Mouse (Mus musculus) forebrain, embryonic 16.5 days (tissue): Measurements from ENCODE around the gene Klrb1a. TPM values are rescaled to one million over a fixed set of nuclear protein-coding genes. Genes with fewer than 3 reads are reported as not detected.

Experiments
- ATAC-seq: fragments of 200-750 bp; cut with Nextera tagmentation; 2 replicates; pipeline ENCODE4 v1.8.0; 2017; ENCODE audit warnings: mild to moderate bottlenecking, moderate library complexity
- H3K27ac ChIP-seq: fragments of 300-500 bp; sonication (generic); 2 replicates; pipeline ENCODE4 v1.5.1; 2014; ENCODE audit warnings: low read length, control low read depth
- H3K27me3 ChIP-seq: fragments of 300-500 bp; sonication (generic); replicated peaks from 2 replicates; pipeline ENCODE4 v1.6.1; 2014; ENCODE audit warnings: low read length; ENCODE audit not compliant: control insufficient read depth, insufficient read depth
- H3K36me3 ChIP-seq: fragments of 300-500 bp; sonication (generic); 2 replicates; pipeline ENCODE4 v1.6.1; 2014; ENCODE audit not compliant: control insufficient read depth, insufficient read depth
- H3K4me1 ChIP-seq: fragments of 300-500 bp; sonication (generic); replicated peaks from 2 replicates; pipeline ENCODE4 v1.6.1; 2014; ENCODE audit warnings: low read length; ENCODE audit not compliant: control insufficient read depth, insufficient read depth
- H3K4me2 ChIP-seq: fragments of 300-500 bp; sonication (generic); 2 replicates; pipeline ENCODE4 v1.6.1; 2014; ENCODE audit warnings: mild to moderate bottlenecking, low read length, control low read depth
- H3K4me3 ChIP-seq: fragments of 300-500 bp; sonication (generic); replicated peaks from 2 replicates; pipeline ENCODE4 v1.5.1; 2014; ENCODE audit warnings: mild to moderate bottlenecking, low read length, control low read depth
- H3K9ac ChIP-seq: fragments of 300-500 bp; sonication (generic); replicated peaks from 2 replicates; pipeline ENCODE4 v1.6.1; 2014; ENCODE audit warnings: low read depth, low read length, control low read depth
- H3K9me3 ChIP-seq: fragments of 300-500 bp; sonication (generic); 2 replicates; pipeline ENCODE4 v1.6.1; 2016; ENCODE audit warnings: low read length; ENCODE audit not compliant: control insufficient read depth
- whole genome bisulfite sequencing: fragments of 180-500 bp; shearing (Covaris S2); extraction: QIAGEN DNeasy Blood & Tissue Kit; methylation state at CpG from one replicate; pipeline ENCODE4 v1.1.7; 2014; 5-methylcytosine and 5-hydroxymethylcytosine counted together
- polyA plus RNA-seq: library from polyadenylated mRNA; unstranded; fragments of >200 nt; fragmentation: Nextera tagmentation; extraction: Ambion mirVana; gene quantifications from 2 replicates; pipeline ENCODE4 v1.2.1, GENCODE M21; 2015

The Klrb1a gene
- polyA plus RNA-seq, 1 experiment from 2014 or later, result not detected

- ATAC-seq, result peak; percentile 65
- Histone ChIP-seq H3K27ac (no peak overlapping the region), H3K4me3 (no peak overlapping the region), H3K9me3 (no peaks in the 10 kb centered on the region), H3K4me1 (no peaks in the 10 kb centered on the region), H3K9ac (no peak overlapping the region), H3K27me3 (no peaks in the 10 kb centered on the region), H3K36me3 (no peaks in the 10 kb centered on the region), H3K4me2 (no peak overlapping the region)
- WGBS, result 52% methylated on average over 11 of the region's 11 CpGs
Observed at GRCm38 (mm10) chr6:128585642-128586245, 37.6 kb downstream of the Klrb1a start.

GRCm38 (mm10) chr6:128584070-128584660 is 39.2 kb downstream of the Klrb1a start:
- H3K27ac ChIP-seq, result no peak overlapping the region
- ATAC-seq, result no peak
- no peaks in the 10 kb centered on the region for H3K9me3 ChIP-seq
- WGBS, result 25% methylated on average over 10 of the region's 10 CpGs
- no peak overlapping the region for H3K4me3 ChIP-seq
- no peaks in the 10 kb centered on the region for H3K36me3 ChIP-seq
- H3K4me1 ChIP-seq, result no peaks in the 10 kb centered on the region
- no peak overlapping the region for H3K9ac ChIP-seq
- no peak overlapping the region for H3K4me2 ChIP-seq
- no peaks in the 10 kb centered on the region for H3K27me3 ChIP-seq

GRCm38 (mm10) chr6:128581508-128581907 is 41.8 kb downstream of the Klrb1a start, which contains the start of gene A2ml1:
Gene A2ml1 (minus strand): TSS chr6:128581608.
- Histone ChIP-seq H3K4me1 (no peaks in the 10 kb centered on the region), H3K9ac (no peak within 1 kb of the TSS), H3K9me3 (no peaks in the 10 kb centered on the region), H3K27ac (no peak within 1 kb of the TSS), H3K27me3 (no peaks in the 10 kb centered on the region), H3K36me3 (no peaks in the 10 kb centered on the region), H3K4me3 (no peak within 1 kb of the TSS), H3K4me2 (no peak within 1 kb of the TSS)
- ATAC-seq, result no peak
- WGBS, result 83% methylated on average over 11 of the region's 11 CpGs

- H3K4me1 ChIP-seq, result no peaks in the 10 kb centered on the region
- H3K4me3 ChIP-seq, result no peak overlapping the region
- no peak for ATAC-seq
- no peak overlapping the region for H3K4me2 ChIP-seq
- 87% methylated on average over 9 of the region's 9 CpGs for WGBS
- H3K27ac ChIP-seq, result no peak overlapping the region
- no peaks in the 10 kb centered on the region for H3K36me3 ChIP-seq
- no peaks in the 10 kb centered on the region for H3K9me3 ChIP-seq
- H3K9ac ChIP-seq, result no peak overlapping the region
- H3K27me3 ChIP-seq, result no peaks in the 10 kb centered on the region
Observed at GRCm38 (mm10) chr6:128577301-128577700, 46.0 kb downstream of the Klrb1a start.

GRCm38 (mm10) chr6:128566589-128566988 is 56.7 kb downstream of the Klrb1a start:
- no peak overlapping the region for H3K9ac ChIP-seq
- H3K27ac ChIP-seq, result no peak overlapping the region
- H3K4me2 ChIP-seq, result no peak overlapping the region
- no peak overlapping the region for H3K4me3 ChIP-seq
- H3K27me3 ChIP-seq, result no peaks in the 10 kb centered on the region
- no peaks in the 10 kb centered on the region for H3K9me3 ChIP-seq
- no peaks in the 10 kb centered on the region for H3K4me1 ChIP-seq
- 93% methylated on average over 11 of the region's 11 CpGs for WGBS
- no peak for ATAC-seq
- no peaks in the 10 kb centered on the region for H3K36me3 ChIP-seq

Other genes starting within 250 kb of the Klrb1a start
- 0.45 and 0.85 TPM in 2 replicates for gene Tex52, start 248.1 kb downstream of the Klrb1a start, polyA plus RNA-seq
- gene Gm44596, start 248.0 kb downstream of the Klrb1a start, polyA plus RNA-seq, result not detected in 2 replicates
- 5.5 and 8.3 TPM in 2 replicates for gene Nrip2, start 224.2 kb downstream of the Klrb1a start, polyA plus RNA-seq
- 37.7 and 43.0 TPM in 2 replicates for gene Itfg2, start 198.6 kb downstream of the Klrb1a start, polyA plus RNA-seq
- gene Fkbp4, start 184.9 kb downstream of the Klrb1a start, polyA plus RNA-seq, result 428 TPM in 2 replicates
- gene Pzp, start 96.8 kb downstream of the Klrb1a start, polyA plus RNA-seq, result not detected in 2 replicates
- 3.4 and 3.9 TPM in 2 replicates for gene A2ml1, start 41.9 kb downstream of the Klrb1a start, polyA plus RNA-seq
- not detected in 2 replicates for gene Clec2h, start 38.9 kb upstream of the Klrb1a start, polyA plus RNA-seq
- gene Klrb1, start 99.5 kb upstream of the Klrb1a start, polyA plus RNA-seq, result not detected in 2 replicates
- gene Klrb1c, start 165.7 kb upstream of the Klrb1a start, polyA plus RNA-seq, result 0.15 TPM in 1 of 2 replicates, not detected in the other
- not detected in 2 replicates for gene Gm44511, start 202.8 kb upstream of the Klrb1a start, polyA plus RNA-seq
- not detected in 2 replicates for gene Klrb1b, start 202.8 kb upstream of the Klrb1a start, polyA plus RNA-seq